Mouse (Mus musculus): Measurements from ENCODE around the gene Gp1ba.
A peak's percentile ranks its signal among the peaks of the same experiment; 100 is the strongest.

Gene Gp1ba

GRCm38 (mm10) chr11:70638714-70639278 lies at the start of gene Gp1ba:
TSS of gene Gp1ba (plus strand) at chr11:70639122.
- no peak for DNase-seq

DNA sequence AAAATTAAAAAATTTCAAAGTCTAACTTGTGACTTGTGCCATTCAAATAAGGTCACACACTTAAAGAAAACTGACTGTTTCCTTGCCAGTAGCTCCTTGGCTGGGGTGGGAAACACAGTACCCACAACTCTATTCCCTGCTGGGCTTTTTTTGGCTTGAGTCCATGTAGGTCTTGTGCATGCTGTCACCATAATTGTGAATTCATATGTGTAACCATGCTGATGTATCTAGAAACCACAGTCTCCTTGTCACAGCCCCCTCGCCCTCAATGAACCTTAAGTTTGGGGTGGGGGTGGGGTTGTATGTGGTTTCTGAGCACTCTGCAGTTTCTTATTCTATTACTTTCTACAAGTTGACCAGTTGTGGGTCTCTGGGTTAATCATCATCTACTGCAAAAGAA lies 47.2 kb upstream of the Gp1ba start:
- no peak for DNase-seq

DNA sequence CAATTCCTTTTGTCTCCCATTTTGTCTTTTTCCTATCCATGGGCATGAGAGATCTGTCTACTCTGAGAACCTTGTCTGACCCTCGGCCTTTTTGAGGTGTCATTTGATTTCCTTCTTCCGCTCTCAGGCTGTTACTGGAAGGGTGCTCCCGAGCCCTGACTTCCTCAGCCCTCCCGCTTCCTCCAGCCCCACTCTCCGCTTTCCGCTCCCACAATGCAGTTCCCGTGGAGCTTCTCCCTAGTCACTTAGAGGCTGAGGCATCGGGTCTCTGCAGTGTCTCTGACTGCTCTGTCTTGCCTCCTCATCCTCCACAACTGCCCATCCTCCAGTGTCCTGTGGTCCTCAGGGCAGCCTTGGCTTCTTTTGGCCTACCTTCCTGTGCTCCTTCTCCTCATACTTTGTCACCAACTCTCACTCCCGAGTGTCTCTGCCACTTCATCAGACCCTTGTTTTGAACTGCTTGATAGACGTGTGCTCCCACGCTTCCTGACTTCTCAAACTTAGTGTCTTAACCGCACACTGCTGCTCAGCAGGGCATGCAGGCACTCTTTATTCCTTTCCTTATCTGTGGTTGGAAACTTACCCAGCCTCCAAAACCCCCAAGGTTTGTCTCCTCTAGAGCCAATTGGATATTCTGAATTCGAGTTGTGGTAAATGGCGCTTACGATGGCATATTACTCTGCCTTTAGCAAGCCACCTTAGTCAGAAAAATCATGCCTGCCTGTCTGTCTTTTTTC lies 44.5 kb upstream of the Gp1ba start:
- DNase-seq = no peak

- no peak for DNase-seq
Measured at GRCm38 (mm10) chr11:70595638-70596037, 43.3 kb upstream of the Gp1ba start.

- no peak for DNase-seq
Measured at GRCm38 (mm10) chr11:70596094-70596493, 42.8 kb upstream of the Gp1ba start.

- DNase-seq = no peak
Measured at GRCm38 (mm10) chr11:70597301-70597700, 41.6 kb upstream of the Gp1ba start.

DNA sequence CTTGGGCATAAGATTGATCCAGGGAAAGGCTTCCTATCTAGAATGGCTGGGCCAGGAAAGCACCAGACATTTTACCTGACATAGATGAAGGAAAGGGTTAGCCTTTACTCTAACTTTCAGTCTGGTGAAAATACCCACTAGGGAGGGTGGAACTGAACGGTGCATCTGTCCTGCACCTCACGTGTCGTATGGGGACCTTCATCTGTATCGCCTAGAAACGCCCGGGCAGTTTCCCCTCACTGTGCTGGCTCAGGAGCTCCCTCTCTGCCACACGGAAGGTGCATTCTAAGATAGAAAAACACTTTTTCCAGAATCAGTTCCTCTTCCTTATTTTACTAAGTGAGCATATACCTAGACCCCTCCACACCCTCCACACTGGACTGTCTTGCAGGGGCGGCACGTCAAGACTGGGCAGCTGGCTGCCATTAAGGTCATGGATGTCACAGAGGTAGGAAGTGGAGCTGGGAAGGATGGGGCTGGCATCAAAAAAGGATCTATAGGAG lies 40.4 kb upstream of the Gp1ba start:
- DNase-seq = no peak

GRCm38 (mm10) chr11:70605024-70605566 lies 33.8 kb upstream of the Gp1ba start:
- peak; percentile 74 for DNase-seq

DNA sequence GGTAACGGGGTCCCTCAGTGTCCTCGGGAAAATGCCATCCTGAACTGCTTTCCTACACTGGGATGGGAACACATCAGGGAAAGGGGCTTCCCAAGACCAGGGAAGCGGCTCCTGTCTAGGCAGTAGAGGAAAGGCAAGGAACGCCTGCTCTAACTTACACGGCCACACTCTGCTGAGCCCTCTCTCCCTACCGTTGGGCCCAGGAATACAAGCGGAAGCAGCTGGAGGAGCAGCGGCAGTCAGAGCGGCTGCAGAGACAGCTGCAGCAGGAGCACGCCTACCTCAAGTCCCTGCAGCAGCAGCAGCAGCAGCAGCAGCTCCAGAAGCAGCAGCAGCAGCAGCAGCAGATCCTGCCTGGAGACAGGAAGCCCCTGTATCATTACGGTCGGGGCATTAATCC lies 32.2 kb upstream of the Gp1ba start:
- no peak for DNase-seq

DNA sequence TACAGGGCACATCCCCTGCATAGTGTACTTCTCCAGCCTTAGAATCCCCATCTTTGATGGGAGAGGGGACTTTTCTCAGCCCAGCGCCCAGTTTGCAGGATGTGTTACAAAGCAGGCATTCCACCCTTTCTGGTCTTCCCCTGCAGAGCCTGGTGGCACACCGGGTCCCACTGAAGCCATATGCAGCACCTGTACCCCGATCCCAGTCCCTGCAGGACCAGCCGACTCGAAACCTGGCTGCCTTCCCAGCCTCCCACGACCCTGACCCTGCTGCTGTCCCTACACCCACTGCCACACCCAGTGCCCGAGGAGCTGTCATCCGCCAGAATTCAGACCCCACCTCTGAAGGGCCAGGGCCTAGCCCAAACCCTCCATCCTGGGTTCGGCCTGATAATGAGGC lies 31.3 kb upstream of the Gp1ba start:
- DNase-seq = no peak

- DNase-seq = no peak
Measured at GRCm38 (mm10) chr11:70608381-70609066, 30.4 kb upstream of the Gp1ba start.

DNA sequence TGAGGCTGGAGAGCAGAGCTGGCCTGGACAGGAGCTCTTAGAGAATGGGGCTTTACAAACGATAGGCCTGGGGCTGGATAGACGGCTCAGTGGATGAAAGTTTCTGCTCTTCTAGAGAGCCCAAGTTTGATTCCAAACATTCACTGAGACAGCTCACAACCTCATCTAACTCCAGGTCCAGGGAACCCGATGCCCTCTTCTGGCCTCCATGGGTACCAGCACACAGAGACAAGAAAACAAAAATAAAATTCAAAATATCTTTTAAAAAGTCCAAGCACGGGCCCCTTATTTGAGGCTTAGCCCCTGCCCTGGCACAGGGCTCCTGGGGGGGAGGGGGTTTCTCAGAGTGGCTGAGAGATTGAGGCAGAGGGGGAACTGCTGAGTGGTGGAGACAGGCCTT lies 28.2 kb upstream of the Gp1ba start:
- DNase-seq = no peak

- no peak for DNase-seq
Measured at GRCm38 (mm10) chr11:70612505-70612904, 26.4 kb upstream of the Gp1ba start.

GRCm38 (mm10) chr11:70615074-70615473 lies 23.8 kb upstream of the Gp1ba start:
- DNase-seq = no peak

- no peak for DNase-seq
Measured at GRCm38 (mm10) chr11:70615516-70616093, 23.3 kb upstream of the Gp1ba start, which contains the start of gene 4930544D05Rik. TSS of gene 4930544D05Rik (plus strand) at chr11:70615848.

DNA sequence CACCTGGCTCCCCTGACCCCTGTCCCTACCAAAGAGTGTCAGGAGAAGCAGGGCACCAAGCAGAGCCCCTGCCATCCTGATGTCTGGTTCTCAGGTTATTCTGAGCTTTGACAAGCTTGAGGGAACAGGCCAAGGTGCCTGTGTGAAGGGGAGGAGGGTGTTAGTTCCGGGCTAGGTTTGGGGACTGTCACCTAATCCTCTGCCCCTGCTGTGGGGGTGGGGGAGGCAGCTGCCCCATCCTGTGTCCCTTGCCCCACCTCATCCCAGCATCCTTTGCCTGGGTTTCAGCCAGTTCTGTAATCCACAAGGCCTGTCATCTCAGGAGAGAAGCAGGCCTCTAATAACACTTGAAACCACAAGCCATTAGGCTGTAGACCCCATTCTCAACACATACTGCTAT lies 19.8 kb upstream of the Gp1ba start, which contains the start of gene Chrne:
Chrne (minus strand) TSS at position 116 of the 400 bp plus-strand sequence.
- DNase-seq = no peak

- DNase-seq = no peak
Measured at GRCm38 (mm10) chr11:70621972-70622814, 16.7 kb upstream of the Gp1ba start.

DNA sequence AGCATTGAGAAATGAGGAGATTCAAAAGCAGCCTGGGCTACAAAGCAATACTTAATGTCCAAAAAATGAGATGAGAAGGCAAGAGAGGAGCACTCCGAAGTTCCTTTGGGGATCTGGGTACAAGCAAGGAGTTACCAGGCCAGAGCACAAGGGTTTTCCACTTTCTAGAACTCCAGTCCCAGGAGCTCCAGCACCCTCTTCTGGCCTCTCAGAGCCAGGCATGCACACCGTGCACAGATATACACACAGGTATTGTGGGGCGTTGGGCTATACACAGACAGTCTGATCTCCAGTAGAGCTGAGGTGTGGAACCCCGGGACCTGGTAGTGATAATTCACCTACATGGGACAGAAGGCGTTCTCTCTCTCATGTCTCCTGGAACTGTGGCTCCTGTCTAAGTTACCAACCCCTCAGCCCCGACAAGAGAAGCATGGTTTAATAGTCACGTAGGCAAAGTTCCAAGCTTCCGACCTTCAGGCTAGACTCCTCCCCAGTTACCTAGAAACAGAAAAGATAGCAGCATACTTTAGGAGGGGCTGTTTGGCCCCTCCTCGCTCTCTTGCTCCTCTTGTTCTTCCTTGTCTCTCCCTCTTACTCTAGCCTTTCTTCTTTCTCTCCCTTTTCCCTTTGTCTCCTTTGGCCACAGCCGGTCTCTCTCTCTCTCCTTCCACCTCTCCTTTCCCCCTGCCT lies 15.7 kb upstream of the Gp1ba start:
- no peak for DNase-seq

DNA sequence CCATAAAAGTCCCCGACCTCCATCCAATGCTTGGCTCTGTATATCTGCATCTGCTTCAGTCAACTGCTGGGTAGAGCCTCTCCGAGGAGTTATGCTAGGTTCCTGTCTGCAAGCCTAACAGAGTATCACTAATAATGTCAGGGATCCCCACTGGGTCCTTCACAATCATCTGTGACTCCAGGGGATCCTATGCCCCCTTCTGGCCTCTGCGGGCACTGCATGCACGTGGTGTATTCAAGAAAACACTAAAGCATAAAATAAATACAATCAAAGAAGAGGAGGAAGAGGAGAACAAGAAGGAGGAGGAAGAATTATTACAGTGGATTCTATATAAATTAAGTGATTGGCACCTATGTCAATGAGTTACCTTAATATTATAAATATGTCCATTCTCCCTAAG lies 13.4 kb upstream of the Gp1ba start:
- DNase-seq = no peak

- no peak for DNase-seq
Measured at GRCm38 (mm10) chr11:70626877-70627276, 12.0 kb upstream of the Gp1ba start.

- no peak for DNase-seq
Measured at GRCm38 (mm10) chr11:70628431-70628830, 10.5 kb upstream of the Gp1ba start.

- no peak for DNase-seq
Measured at GRCm38 (mm10) chr11:70629557-70629956, 9.4 kb upstream of the Gp1ba start.
